Mouse (Mus musculus): Measurements from ENCODE around the gene Mill1.

- TF ChIP-seq CTCF (IDR thresholded peaks at IDR 0.05; ENCODE audit: control insufficient read depth, insufficient read depth, insufficient read length) (no peak), MYOG (IDR thresholded peaks at IDR 0.05; ENCODE audit: control insufficient read depth, extremely low read depth, insufficient read length) (no peak), MAX (IDR thresholded peaks at IDR 0.05) (no peak), USF1 (IDR thresholded peaks at IDR 0.05; ENCODE audit: low read depth) (no peak), MYOD1 (IDR thresholded peaks at IDR 0.05; ENCODE audit: control insufficient read depth, insufficient read length, low read depth) (no peak)
Measured at GRCm38 (mm10) chr7:18245047-18245446, at the start of gene Mill1.

All from C2C12 (cell line).